Mouse (Mus musculus) liver, embryonic 14.5 days (tissue): ENCODE measurements at regions not wholly inside any gene's neighbourhood (a gene's known extent, or its start where the extent isn't known, plus 50 kb on each side); places are given as distances from the start of the nearest gene placed in this dataset.

Experiments used
- CTCF ChIP-seq: IDR thresholded peaks from 2 replicates; pipeline ENCODE4 v1.5.1; 2016; ENCODE audit warnings: antibody characterized with exemption, low read depth, control low read depth
- EP300 ChIP-seq: IDR thresholded peaks from 2 replicates; pipeline ENCODE4 v1.6.1; 2016; ENCODE audit warnings: antibody characterized with exemption, low read depth

- no peak for TF ChIP-seq CTCF
- no peak for TF ChIP-seq EP300
Observed at GRCm38 (mm10) chr3:18787531-18788176, 839.4 kb downstream of the Cypt12 start.
